Mouse (Mus musculus) liver, embryonic 15.5 days (tissue): ENCODE results near the gene Vmn1r4. TPM values are rescaled to one million over a fixed set of nuclear protein-coding genes. Genes with fewer than 3 reads are reported as not detected.
A peak's percentile ranks its signal among the peaks of the same experiment; 100 is the strongest.

Experiments
- ATAC-seq: fragments of 200-750 bp; cut with Nextera tagmentation; 2 replicates; pipeline ENCODE4 v1.8.0; 2017; ENCODE audit warnings: moderate number of reproducible peaks, mild to moderate bottlenecking, moderate library complexity; ENCODE audit not compliant: insufficient read depth
- H3K27ac ChIP-seq: fragments of 300-500 bp; sonication (generic); replicated peaks from 2 replicates; pipeline ENCODE4 v1.5.1; 2015; ENCODE audit warnings: mild to moderate bottlenecking, inconsistent platforms
- H3K27me3 ChIP-seq: fragments of 300-500 bp; sonication (generic); 2 replicates; pipeline ENCODE4 v1.6.1; 2015; ENCODE audit warnings: mild to moderate bottlenecking, inconsistent platforms
- H3K36me3 ChIP-seq: fragments of 300-500 bp; sonication (generic); replicated peaks from 2 replicates; pipeline ENCODE4 v1.6.1; 2015; ENCODE audit warnings: moderate library complexity, mild to moderate bottlenecking, inconsistent platforms
- H3K4me1 ChIP-seq: fragments of 300-500 bp; sonication (generic); replicated peaks from 2 replicates; pipeline ENCODE4 v1.6.1; 2015; ENCODE audit warnings: inconsistent platforms
- H3K4me2 ChIP-seq: fragments of 300-500 bp; sonication (generic); 2 replicates; pipeline ENCODE4 v1.6.1; 2015; ENCODE audit warnings: moderate library complexity, mild to moderate bottlenecking, inconsistent platforms
- H3K4me3 ChIP-seq: fragments of 300-500 bp; sonication (generic); replicated peaks from 2 replicates; pipeline ENCODE4 v1.5.1; 2015; ENCODE audit warnings: mild to moderate bottlenecking, inconsistent platforms
- H3K9ac ChIP-seq: fragments of 300-500 bp; sonication (generic); 2 replicates; pipeline ENCODE4 v1.6.1; 2015; ENCODE audit warnings: moderate library complexity, mild to moderate bottlenecking, inconsistent platforms
- H3K9me3 ChIP-seq: fragments of 300-500 bp; sonication (generic); replicated peaks from 2 replicates; pipeline ENCODE4 v1.6.1; 2016; ENCODE audit warnings: inconsistent platforms
- WGBS: fragments of 180-500 bp; shearing (Covaris S2); methylation state at CpG from one replicate; pipeline ENCODE4 v1.1.7; 2015; ENCODE audit warnings: mixed read lengths; ENCODE audit not compliant: insufficient replicate concordance; 5-methylcytosine and 5-hydroxymethylcytosine counted together
- polyA plus RNA-seq: library from polyadenylated mRNA; unstranded; fragments of >200 nt; fragmentation: Nextera tagmentation; extraction: Ambion mirVana; gene quantifications from 2 replicates; pipeline ENCODE4 v1.2.1, GENCODE M21; 2015

Vmn1r4 gene
- polyA plus RNA-seq, 1 experiment from 2014 or later = 0.15 TPM

DNA sequence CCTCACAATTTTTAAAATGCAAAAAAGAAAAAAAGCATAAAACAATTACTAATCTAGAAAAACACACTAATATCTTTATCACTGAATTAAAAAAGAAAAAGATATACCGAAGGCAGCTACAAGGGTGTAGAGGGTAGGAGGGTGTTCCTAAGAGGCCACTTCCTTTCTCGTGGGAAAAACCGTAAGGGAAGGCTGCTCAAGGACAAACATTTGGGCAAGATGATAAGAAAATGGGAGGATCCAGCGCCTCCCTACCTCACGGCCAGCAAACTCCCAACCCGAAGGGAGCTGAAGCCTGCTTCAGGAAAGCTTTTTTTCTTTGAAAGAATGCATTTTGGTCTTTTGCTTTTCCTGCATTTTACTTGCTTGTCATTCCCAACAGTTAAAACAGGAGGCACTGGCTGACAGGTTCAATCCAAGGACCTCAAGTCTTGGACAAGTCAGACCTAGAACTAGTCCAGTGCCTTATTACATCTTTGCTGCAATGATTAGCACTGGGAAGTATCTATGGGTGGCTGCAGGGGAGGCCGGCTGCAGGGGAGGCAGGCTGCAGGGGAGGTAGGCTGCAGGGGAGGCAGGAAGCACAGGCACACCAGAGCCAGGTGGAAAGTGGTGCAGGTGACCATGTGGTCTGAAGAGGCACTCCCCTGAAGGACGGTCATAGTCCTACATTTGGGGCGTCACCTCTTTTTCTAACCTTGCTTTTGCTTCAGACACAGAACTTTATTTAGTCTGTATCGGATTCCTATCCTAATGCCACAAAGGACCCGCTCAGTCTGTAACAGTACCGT lies 6.0 kb upstream of the Vmn1r4 start:
- Histone ChIP-seq H3K36me3 (peaks cover 23% of the 10 kb centered on the region), H3K4me1 (peaks cover 94% of the 10 kb centered on the region), H3K27me3 (no peaks in the 10 kb centered on the region), H3K4me2 (peak overlapping the region; percentile 80), H3K9me3 (no peaks in the 10 kb centered on the region), H3K4me3 (peak overlapping the region; percentile 79), H3K27ac (peak overlapping the region; percentile 98), H3K9ac (peak overlapping the region; percentile 56)
- ATAC-seq = peak; percentile 80
- WGBS = 21% methylated on average over 12 of the region's 12 CpGs

DNA sequence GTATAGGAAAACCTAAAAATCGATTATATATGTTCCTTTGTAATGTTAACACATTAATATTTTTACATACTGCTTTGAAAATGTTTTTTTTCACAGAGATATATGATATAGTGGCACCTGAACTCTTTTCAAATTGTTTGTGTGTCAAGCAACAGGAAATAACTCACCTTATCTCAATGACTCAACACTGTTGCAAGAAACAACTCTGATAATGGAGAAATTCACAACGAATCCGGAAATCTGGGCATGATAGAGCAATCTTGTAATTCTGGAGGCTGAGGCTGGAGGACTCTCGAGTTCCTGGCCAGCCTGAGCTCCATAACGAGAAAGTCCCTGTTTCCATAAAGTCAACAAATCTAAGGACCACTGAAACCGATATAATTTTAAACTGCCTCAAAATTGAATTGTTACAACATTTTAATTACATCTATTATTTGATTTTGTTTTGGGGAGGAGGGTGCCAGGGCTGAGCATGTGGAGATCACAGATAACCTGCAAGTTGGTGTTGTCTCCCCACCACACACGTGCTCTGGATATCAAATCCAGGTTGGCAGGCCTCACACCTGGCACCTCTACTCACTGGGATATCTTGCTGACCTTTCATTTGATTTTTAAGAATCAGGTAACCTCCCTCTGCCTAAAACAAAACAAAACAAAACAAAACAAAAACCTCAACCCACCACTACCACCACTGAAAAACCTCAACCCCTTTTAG lies 4.3 kb upstream of the Vmn1r4 start:
- ATAC-seq = no peak
- Histone ChIP-seq H3K4me3 (peak overlapping the region; percentile 79), H3K27me3 (no peaks in the 10 kb centered on the region), H3K9ac (peak overlapping the region; percentile 40), H3K4me2 (peak overlapping the region; percentile 80), H3K4me1 (peaks cover 80% of the 10 kb centered on the region), H3K36me3 (peaks cover 13% of the 10 kb centered on the region), H3K9me3 (no peaks in the 10 kb centered on the region), H3K27ac (peak overlapping the region; percentile 98)
- 22% methylated on average over 7 of the region's 7 CpGs for WGBS

DNA sequence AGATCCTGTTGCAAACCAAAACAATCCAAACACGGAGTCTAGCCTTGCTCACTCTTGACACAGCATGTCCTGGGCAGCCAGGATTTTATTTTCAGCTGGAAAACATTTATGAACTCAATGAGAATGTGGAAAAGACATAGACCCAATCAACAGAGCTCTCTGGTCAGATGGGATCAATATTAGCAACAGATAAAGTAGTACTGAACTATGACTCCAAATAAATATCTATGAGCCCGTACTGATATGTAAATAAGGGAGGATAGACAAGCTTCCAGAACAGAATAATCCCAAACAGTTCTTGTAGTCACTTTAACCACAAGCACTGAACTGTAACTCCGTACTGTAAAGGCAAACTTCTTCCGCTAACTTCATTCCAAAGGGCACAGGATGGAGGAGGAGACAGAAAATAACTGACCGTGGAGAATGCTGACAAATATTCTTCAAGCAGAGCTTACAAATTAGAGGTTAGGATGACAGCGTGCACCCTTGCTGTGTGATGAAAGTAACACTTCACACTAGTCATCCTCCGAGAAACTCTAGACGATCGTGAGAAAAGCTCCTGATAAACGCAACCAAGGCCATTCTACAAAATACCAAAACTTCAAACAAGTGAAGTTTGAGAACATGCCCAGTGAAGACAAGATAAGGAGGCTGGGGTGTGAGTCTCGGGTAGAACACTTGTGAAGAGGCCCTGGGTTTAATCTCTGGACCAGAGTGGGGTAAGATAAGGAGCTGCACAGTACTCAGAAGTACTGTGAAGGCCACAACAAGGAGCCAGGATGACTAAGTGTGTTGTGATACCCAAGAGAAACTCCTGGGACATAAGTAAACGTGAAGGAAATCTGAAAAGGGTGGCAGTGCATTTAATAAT lies 3.4 kb upstream of the Vmn1r4 start:
- H3K27me3 ChIP-seq = no peaks in the 10 kb centered on the region
- peak overlapping the region; percentile 79 for H3K4me3 ChIP-seq
- H3K9ac ChIP-seq = peak overlapping the region; percentile 88
- WGBS = 17% methylated on average over 12 of the region's 12 CpGs
- H3K4me1 ChIP-seq = peaks cover 73% of the 10 kb centered on the region
- H3K9me3 ChIP-seq = no peaks in the 10 kb centered on the region
- peak overlapping the region; percentile 80 for H3K4me2 ChIP-seq
- ATAC-seq = peak; percentile 70
- peaks cover 5% of the 10 kb centered on the region for H3K36me3 ChIP-seq
- H3K27ac ChIP-seq = peak overlapping the region; percentile 97

- Histone ChIP-seq H3K4me1 (peaks cover 45% of the 10 kb centered on the region), H3K4me2 (peak overlapping the region; percentile 80), H3K9me3 (no peaks in the 10 kb centered on the region), H3K36me3 (no peaks in the 10 kb centered on the region), H3K27me3 (no peaks in the 10 kb centered on the region), H3K9ac (peak overlapping the region; percentile 88), H3K27ac (peak overlapping the region; percentile 94), H3K4me3 (peak overlapping the region; percentile 79)
- WGBS = 0% methylated on average over 25 of the region's 25 CpGs
- ATAC-seq = peak; percentile 42
Observed at GRCm38 (mm10) chr6:56923331-56923725, 487 bp upstream of the Vmn1r4 start.

DNA sequence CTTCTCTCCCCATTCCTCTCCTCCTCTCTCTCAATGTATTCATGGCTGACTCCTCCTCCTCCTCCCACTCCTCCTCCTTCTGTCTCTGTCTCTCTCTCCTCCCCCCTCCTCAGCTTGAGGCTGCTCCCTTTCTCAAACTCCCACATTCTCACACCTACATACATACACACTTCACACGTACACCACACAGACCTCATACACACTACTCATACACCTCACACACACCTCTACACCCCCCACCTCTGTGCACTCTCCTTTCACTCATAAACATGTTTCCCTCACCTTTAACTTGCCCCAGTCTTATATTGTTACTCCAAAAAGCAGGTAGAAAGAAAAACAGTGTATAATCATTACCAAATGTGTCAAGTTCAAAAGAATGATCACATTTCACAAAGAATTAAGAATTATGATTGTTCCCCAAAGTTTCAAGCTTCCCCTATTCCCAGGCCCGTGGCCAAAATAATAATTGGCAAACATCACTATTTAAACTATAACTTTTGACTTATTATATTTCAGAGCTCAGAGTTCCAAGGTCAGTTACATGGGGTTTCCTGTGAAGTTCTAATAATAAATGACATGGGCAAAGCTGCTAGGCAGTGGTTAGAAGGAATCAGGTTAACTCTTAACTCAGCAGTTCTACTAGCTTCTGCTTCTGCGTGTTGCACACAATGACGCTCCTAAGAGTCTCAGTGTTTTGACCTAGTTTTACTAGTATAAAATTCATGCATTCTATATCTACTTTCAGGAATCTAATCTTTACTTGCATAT lies 8.0 kb downstream of the Vmn1r4 start:
- Histone ChIP-seq H3K4me1 (no peaks in the 10 kb centered on the region), H3K4me2 (no peak overlapping the region), H3K27ac (no peak overlapping the region), H3K4me3 (no peak overlapping the region), H3K9me3 (no peaks in the 10 kb centered on the region), H3K36me3 (no peaks in the 10 kb centered on the region), H3K9ac (no peak overlapping the region), H3K27me3 (peaks cover 24% of the 10 kb centered on the region)
- WGBS = 46% methylated on average over 4 of the region's 4 CpGs
- ATAC-seq = no peak

DNA sequence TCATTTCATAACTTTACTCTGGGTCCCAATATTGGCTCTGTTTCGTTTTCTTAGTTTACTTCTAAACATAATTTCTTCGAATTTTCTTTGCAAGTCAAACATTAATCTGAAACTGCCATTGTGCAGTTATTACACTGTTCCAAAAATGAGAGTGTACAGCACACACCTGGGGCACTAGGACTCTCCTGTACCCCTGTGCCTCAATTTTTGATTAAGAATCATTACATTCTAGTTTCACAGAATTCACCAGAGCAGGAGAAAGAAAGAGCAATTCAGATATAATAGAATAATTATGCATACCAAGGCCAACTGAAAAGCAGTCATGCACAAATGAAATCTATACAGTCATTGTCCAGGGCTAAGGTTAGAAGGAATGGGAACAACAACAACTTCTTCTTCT lies 8.6 kb downstream of the Vmn1r4 start:
- no peak overlapping the region for H3K4me3 ChIP-seq
- no peaks in the 10 kb centered on the region for H3K4me1 ChIP-seq
- peaks cover 24% of the 10 kb centered on the region for H3K27me3 ChIP-seq
- no peak overlapping the region for H3K9ac ChIP-seq
- H3K4me2 ChIP-seq = no peak overlapping the region
- H3K9me3 ChIP-seq = no peaks in the 10 kb centered on the region
- H3K36me3 ChIP-seq = no peaks in the 10 kb centered on the region
- H3K27ac ChIP-seq = no peak overlapping the region
- ATAC-seq = no peak
- WGBS = 34% methylated on average over 2 of the region's 2 CpGs

DNA sequence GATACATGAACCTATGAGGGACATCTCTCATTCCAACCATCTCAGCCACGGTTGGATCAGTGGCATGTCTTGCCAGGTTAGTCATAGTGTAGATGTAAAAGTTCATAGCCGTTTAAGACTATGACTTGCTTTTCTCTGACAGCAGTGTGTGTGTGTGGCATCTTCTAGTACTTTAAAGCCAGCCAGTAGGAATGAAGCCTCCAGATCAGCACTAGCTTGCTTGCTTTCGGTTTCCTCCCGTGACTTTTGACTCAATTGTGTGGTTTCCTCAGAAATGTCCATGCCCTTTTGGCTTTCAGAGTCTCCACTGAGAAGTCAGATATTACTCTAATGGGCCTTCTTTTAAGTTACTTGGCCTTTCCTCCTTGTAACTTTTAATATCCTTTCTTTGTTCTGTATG lies 10.6 kb downstream of the Vmn1r4 start:
- no peak overlapping the region for H3K4me3 ChIP-seq
- no peak for ATAC-seq
- 48% methylated on average over 4 of the region's 4 CpGs for WGBS
- H3K4me2 ChIP-seq = no peak overlapping the region
- H3K9me3 ChIP-seq = no peaks in the 10 kb centered on the region
- no peaks in the 10 kb centered on the region for H3K4me1 ChIP-seq
- no peaks in the 10 kb centered on the region for H3K36me3 ChIP-seq
- peaks cover 24% of the 10 kb centered on the region for H3K27me3 ChIP-seq
- no peak overlapping the region for H3K9ac ChIP-seq
- H3K27ac ChIP-seq = no peak overlapping the region

- ATAC-seq = no peak
- H3K9ac ChIP-seq = no peak overlapping the region
- H3K36me3 ChIP-seq = no peaks in the 10 kb centered on the region
- no peak overlapping the region for H3K4me3 ChIP-seq
- no peak overlapping the region for H3K27ac ChIP-seq
- no peaks in the 10 kb centered on the region for H3K27me3 ChIP-seq
- WGBS = 61% methylated on average over 5 of the region's 5 CpGs
- H3K4me1 ChIP-seq = no peaks in the 10 kb centered on the region
- H3K4me2 ChIP-seq = no peak overlapping the region
- H3K9me3 ChIP-seq = no peaks in the 10 kb centered on the region
Observed at GRCm38 (mm10) chr6:56956436-56956835, 32.6 kb downstream of the Vmn1r4 start.

DNA sequence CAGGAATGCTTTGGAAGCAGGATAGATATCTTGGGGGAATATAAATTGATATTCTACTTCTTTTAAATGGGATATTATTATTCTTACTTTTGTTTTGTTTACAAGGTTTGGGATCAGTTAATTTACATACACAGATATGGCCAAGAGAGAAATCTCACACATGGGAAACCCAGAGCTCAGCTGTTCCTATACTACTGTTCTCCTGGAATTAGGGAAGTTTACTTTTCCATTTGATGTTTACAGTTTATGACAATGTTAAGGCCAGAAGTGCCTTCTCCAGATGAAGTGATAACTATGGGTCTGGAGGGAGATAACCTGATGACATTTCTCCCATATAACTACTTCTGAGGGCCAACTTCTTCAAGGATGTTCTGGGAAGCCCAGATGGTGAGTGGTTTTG lies 46.2 kb downstream of the Vmn1r4 start, which contains the start of gene Vmn1r5:
Gene Vmn1r5, plus strand, starts transcription at position 301 of the 400 bp plus-strand sequence.
- Histone ChIP-seq H3K36me3 (no peaks in the 10 kb centered on the region), H3K27ac (no peak within 1 kb of the TSS), H3K27me3 (no peaks in the 10 kb centered on the region), H3K4me2 (no peak within 1 kb of the TSS), H3K4me3 (no peak within 1 kb of the TSS), H3K9me3 (no peaks in the 10 kb centered on the region), H3K9ac (no peak within 1 kb of the TSS), H3K4me1 (no peaks in the 10 kb centered on the region)
- no peak for ATAC-seq

GRCm38 (mm10) chr6:56996943-56997342 lies 73.1 kb downstream of the Vmn1r4 start, which contains the start of gene Vmn1r6:
Gene Vmn1r6, plus strand, starts transcription at chr6:56997243.
- Histone ChIP-seq H3K27me3 (no peaks in the 10 kb centered on the region), H3K4me3 (no peak within 1 kb of the TSS), H3K4me1 (no peaks in the 10 kb centered on the region), H3K36me3 (no peaks in the 10 kb centered on the region), H3K9ac (no peak within 1 kb of the TSS), H3K9me3 (no peaks in the 10 kb centered on the region), H3K4me2 (no peak within 1 kb of the TSS), H3K27ac (no peak within 1 kb of the TSS)
- 55% methylated on average over 2 of the region's 2 CpGs for WGBS
- no peak for ATAC-seq
